Mouse (Mus musculus): ENCODE data around the gene Src. TPM values are rescaled to one million over a fixed set of nuclear protein-coding genes. Genes with fewer than 3 reads are reported as not detected.

The Src gene
- polyA plus RNA-seq (2014; fragmentation: Illumina TruSeq; extraction: RNeasy Lipid Tissue Mini Kit (QIAGEN cat#74804)) = 1.7 TPM

DNA sequence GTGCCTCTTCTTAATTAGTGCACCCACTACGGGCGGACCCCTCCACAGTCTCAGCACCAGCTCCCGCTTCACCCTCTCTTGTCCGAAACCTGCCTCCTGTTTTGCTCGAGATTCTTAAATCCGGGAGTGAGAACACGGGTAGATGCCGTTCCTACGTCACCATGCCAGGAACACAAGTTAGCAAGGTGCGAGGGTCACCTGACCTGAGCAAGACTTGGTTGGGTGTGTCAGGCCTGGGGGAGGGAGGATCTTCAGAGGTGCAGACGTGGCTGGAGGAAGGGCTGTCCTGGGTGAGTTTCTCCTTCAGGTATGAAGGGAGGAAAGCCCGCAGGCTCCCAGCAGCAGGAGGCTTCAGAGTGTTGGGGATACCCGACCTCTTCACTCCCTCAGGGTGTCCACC is at the start of gene Src:
Src (plus strand) TSS at position 239 of the 400 bp plus-strand sequence.

Other genes with a start within 250 kb of the Src start
- 44.8 TPM for gene Rbl1, start 213.9 kb upstream of the Src start, polyA plus RNA-seq (2014; fragmentation: Illumina TruSeq; extraction: RNeasy Lipid Tissue Mini Kit (QIAGEN cat#74804))
- gene Rpn2, start 139.4 kb upstream of the Src start, polyA plus RNA-seq (2014; fragmentation: Illumina TruSeq; extraction: RNeasy Lipid Tissue Mini Kit (QIAGEN cat#74804)) = 371 TPM
- gene Mroh8, start 138.9 kb upstream of the Src start, polyA plus RNA-seq (2014; fragmentation: Illumina TruSeq; extraction: RNeasy Lipid Tissue Mini Kit (QIAGEN cat#74804)) = 0.31 TPM
- not detected for gene Ghrh, start 70.9 kb upstream of the Src start, polyA plus RNA-seq (2014; fragmentation: Illumina TruSeq; extraction: RNeasy Lipid Tissue Mini Kit (QIAGEN cat#74804))
- 5.3 TPM for gene Manbal, start 50.9 kb upstream of the Src start, polyA plus RNA-seq (2014; fragmentation: Illumina TruSeq; extraction: RNeasy Lipid Tissue Mini Kit (QIAGEN cat#74804))
- gene Nnat, start 141.6 kb downstream of the Src start, polyA plus RNA-seq (2014; fragmentation: Illumina TruSeq; extraction: RNeasy Lipid Tissue Mini Kit (QIAGEN cat#74804)) = 34.3 TPM
- gene Blcap, start 152.8 kb downstream of the Src start, polyA plus RNA-seq (2014; fragmentation: Illumina TruSeq; extraction: RNeasy Lipid Tissue Mini Kit (QIAGEN cat#74804)) = 32.6 TPM